Mouse (Mus musculus) heart, embryonic 13.5 days (tissue): ENCODE measurements around the gene Ugt1a7c. TPM values are rescaled to one million over a fixed set of nuclear protein-coding genes. Genes with fewer than 3 reads are reported as not detected.

Experiments
- ATAC-seq: fragments of 200-750 bp; cut with Nextera tagmentation; 2 replicates; pipeline ENCODE4 v1.8.0; 2017; ENCODE audit warnings: moderate TSS enrichment; ENCODE audit not compliant: insufficient number of reproducible peaks, low FRiP score, low TSS enrichment; ENCODE audit errors: extremely low read depth
- H3K27ac ChIP-seq: fragments of 300-500 bp; sonication (generic); replicated peaks from 2 replicates; pipeline ENCODE4 v1.5.1; 2015; ENCODE audit warnings: moderate library complexity, mild to moderate bottlenecking, inconsistent platforms
- H3K27me3 ChIP-seq: fragments of 300-500 bp; sonication (generic); replicated peaks from 2 replicates; pipeline ENCODE4 v1.6.1; 2015; ENCODE audit warnings: mild to moderate bottlenecking, inconsistent platforms
- H3K36me3 ChIP-seq: fragments of 300-500 bp; sonication (generic); 2 replicates; pipeline ENCODE4 v1.6.1; 2015; ENCODE audit warnings: mild to moderate bottlenecking, inconsistent platforms
- H3K4me1 ChIP-seq: fragments of 300-500 bp; sonication (generic); 2 replicates; pipeline ENCODE4 v1.6.1; 2015; ENCODE audit warnings: inconsistent platforms
- H3K4me2 ChIP-seq: fragments of 300-500 bp; sonication (generic); 2 replicates; pipeline ENCODE4 v1.6.1; 2015; ENCODE audit warnings: inconsistent platforms, mild to moderate bottlenecking, moderate library complexity
- H3K4me3 ChIP-seq: fragments of 300-500 bp; sonication (generic); 2 replicates; pipeline ENCODE4 v1.5.1; 2015; ENCODE audit warnings: moderate library complexity, mild to moderate bottlenecking, inconsistent platforms
- H3K9ac ChIP-seq: fragments of 300-500 bp; sonication (generic); 2 replicates; pipeline ENCODE4 v1.6.1; 2015; ENCODE audit warnings: inconsistent platforms, mild to moderate bottlenecking, moderate library complexity
- H3K9me3 ChIP-seq: fragments of 300-500 bp; sonication (generic); 2 replicates; pipeline ENCODE4 v1.6.1; 2016; ENCODE audit warnings: inconsistent platforms
- WGBS: fragments of 180-500 bp; shearing (Covaris S2); methylation state at CpG from one replicate; pipeline ENCODE4 v1.1.7; 2015; ENCODE audit warnings: mixed read lengths; 5-methylcytosine and 5-hydroxymethylcytosine counted together
- polyA plus RNA-seq: library from polyadenylated mRNA; unstranded; fragments of >200 nt; fragmentation: Nextera tagmentation; extraction: Ambion mirVana; gene quantifications from 2 replicates; pipeline ENCODE4 v1.2.1, GENCODE M21; 2015

Ugt1a7c gene
- polyA plus RNA-seq, 1 experiment from 2014 or later, result 1.7 TPM

DNA sequence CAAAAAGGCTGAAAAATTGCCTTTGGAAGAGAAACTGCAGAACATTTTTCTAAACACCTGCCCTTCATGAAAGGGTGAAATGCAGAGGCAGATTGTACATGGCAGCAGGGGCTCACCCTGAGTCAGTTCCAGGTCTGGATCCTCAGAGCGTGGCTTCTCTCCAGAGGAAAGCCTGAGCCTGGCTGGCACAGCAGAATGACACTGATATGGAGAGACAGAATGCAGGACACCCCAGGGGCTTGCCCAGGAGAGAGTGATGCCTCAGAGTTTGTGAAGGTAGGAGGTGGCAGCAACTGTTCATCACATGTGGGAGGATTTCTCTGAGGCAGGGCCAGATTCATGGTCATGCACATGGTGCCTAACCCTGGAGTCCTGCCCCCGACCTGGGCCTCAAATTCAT, 105.1 kb downstream of the Ugt1a7c start:
- no peaks in the 10 kb centered on the region for H3K9me3 ChIP-seq
- H3K4me2 ChIP-seq, result no peak overlapping the region
- H3K4me1 ChIP-seq, result peaks cover 2% of the 10 kb centered on the region
- H3K36me3 ChIP-seq, result no peaks in the 10 kb centered on the region
- H3K27me3 ChIP-seq, result peaks cover 3% of the 10 kb centered on the region; the same call in 1 of the 2 replicates
- H3K4me3 ChIP-seq, result no peak overlapping the region
- no peak for ATAC-seq
- H3K9ac ChIP-seq, result no peak overlapping the region
- H3K27ac ChIP-seq, result no peak overlapping the region
- WGBS, result 46% methylated on average over 2 of the region's 2 CpGs

DNA sequence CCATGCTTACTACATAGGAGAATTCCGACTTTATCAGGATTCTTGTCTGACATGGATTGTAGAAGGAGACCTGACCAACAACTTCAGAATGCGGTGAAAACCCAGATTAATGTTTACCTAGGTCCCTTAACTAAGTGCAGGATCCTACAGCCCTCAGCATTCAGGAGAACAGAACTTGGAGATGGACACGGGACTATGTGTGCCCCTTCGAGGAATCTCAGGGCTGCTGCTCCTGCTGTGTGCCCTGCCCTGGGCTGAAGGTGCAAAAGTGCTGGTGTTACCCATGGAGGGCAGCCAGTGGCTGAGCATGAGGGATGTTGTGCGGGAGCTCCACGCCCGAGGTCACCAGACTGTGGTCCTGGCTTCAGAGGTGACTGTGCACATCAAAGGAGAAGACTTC, 105.6 kb downstream of the Ugt1a7c start, which contains the start of gene Ugt1a2:
Gene Ugt1a2, plus strand, starts transcription at position 146 of the 400 bp plus-strand sequence.
- Histone ChIP-seq H3K36me3 (no peaks in the 10 kb centered on the region), H3K27ac (no peak within 1 kb of the TSS), H3K4me3 (no peak within 1 kb of the TSS), H3K27me3 (peaks cover 3% of the 10 kb centered on the region; the same call in 1 of the 2 replicates), H3K9ac (no peak within 1 kb of the TSS), H3K4me1 (peaks cover 5% of the 10 kb centered on the region), H3K4me2 (no peak within 1 kb of the TSS), H3K9me3 (no peaks in the 10 kb centered on the region)
- ATAC-seq, result no peak
- 74% methylated on average over 7 of the region's 7 CpGs for whole genome bisulfite sequencing

DNA sequence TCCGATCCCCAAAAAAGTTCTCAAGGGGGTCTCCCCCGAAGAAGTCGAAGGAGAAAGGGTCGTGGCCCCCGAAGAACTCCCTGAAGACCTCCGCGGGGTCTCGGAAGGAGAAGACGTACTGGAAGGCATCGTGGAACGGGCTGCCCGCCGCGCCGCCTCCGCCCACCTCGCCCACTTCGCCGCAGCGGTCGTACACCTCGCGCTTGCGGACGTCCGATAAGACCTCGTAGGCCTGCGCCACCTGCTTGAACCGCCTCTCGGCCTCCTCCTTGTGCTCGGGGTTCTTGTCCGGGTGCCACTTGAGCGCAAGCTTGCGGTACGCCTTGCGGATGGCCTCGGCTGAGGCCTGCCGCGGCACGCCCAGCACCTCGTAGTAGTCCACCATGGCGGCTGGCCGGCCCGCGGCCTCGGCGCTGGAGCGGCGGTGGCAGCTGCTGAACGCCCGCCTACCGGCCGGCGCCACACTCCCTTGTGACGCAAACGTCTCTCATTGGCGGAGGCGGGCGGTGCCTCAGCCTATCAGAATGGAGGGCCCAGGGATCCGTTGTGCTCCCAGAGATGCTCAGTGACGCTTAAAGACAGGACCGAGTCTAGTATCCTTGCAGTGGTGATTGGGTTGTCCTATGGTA, 110.5 kb downstream of the Ugt1a7c start, which contains the start of gene Dnajb3:
Gene Dnajb3, minus strand, starts transcription at position 489 of the 629 bp plus-strand sequence.
- peak within 1 kb of the TSS; percentile 20 for H3K27ac ChIP-seq
- peak within 1 kb of the TSS; percentile 91 for H3K4me2 ChIP-seq
- no peaks in the 10 kb centered on the region; the same call in 1 of the 2 replicates for H3K27me3 ChIP-seq
- peak; percentile 96 for ATAC-seq
- peak within 1 kb of the TSS; percentile 87 for H3K9ac ChIP-seq
- H3K4me3 ChIP-seq, result peak within 1 kb of the TSS; percentile 63
- no peaks in the 10 kb centered on the region for H3K9me3 ChIP-seq
- 3% methylated on average over 62 of the region's 62 CpGs for WGBS
- no peaks in the 10 kb centered on the region for H3K36me3 ChIP-seq
- H3K4me1 ChIP-seq, result peaks cover 11% of the 10 kb centered on the region

DNA sequence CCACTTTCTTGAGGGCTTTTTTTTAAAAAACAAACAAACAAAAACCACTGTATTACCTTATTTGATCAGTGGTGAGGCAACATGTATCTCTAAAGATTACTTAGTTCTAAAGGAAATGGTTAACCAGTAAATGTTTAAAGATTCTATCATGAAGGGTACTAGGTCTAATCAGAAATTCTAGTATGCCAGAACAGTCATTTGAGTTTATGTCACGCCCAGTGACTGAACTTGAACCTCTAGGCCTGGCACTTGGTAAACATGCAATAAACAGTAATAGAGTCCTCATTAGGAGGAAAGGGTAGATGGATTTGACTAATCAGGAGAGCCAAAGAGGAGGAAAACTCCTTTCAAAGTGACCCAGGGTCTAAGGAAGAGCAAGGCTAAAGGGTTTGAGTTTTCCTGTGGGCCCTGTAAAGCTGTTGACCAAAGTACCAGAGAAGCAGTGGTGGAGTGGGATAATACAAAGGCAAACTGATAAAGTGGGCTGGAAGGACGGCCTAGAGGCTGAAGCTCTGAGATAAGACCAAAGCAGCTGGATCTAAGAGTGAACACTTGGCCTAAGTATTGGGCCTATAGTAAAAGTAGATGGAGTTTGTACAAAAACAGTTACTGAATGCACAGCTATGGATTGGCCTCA, 112.1 kb downstream of the Ugt1a7c start:
- Histone ChIP-seq H3K36me3 (no peaks in the 10 kb centered on the region), H3K27me3 (no peaks in the 10 kb centered on the region; the same call in 1 of the 2 replicates), H3K4me1 (peaks cover 11% of the 10 kb centered on the region), H3K9me3 (peaks cover 8% of the 10 kb centered on the region), H3K4me2 (no peak overlapping the region), H3K4me3 (no peak overlapping the region), H3K27ac (no peak overlapping the region; the same call in 1 of the 2 replicates), H3K9ac (no peak overlapping the region)
- no peak for ATAC-seq
- WGBS, result 52% methylated on average over 2 of the region's 2 CpGs

DNA sequence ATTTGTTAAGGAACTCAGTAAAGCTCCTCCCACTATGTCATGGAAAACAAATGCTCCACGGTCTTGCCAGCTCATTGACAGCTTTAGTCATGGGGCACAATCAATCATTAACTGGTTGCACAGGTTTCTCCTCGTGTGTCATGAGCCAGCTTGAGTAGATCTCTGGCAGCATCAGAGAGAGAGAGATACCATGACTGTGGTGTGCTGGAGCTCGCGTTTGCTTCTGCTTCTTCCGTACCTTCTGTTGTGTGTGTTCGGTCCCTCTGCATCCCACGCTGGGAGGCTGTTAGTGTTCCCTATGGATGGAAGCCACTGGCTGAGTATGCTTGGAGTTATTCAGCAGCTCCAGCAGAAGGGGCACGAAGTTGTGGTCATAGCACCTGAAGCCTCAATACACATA, 117.0 kb downstream of the Ugt1a7c start, which contains the start of gene Ugt1a1:
Gene Ugt1a1, plus strand, starts transcription at position 148 of the 400 bp plus-strand sequence.
- no peak for ATAC-seq
- H3K36me3 ChIP-seq, result no peaks in the 10 kb centered on the region
- no peak within 1 kb of the TSS for H3K27ac ChIP-seq
- no peak within 1 kb of the TSS for H3K9ac ChIP-seq
- H3K4me1 ChIP-seq, result no peaks in the 10 kb centered on the region
- 59% methylated on average over 8 of the region's 8 CpGs for WGBS
- no peak within 1 kb of the TSS for H3K4me3 ChIP-seq
- no peaks in the 10 kb centered on the region for H3K27me3 ChIP-seq
- H3K9me3 ChIP-seq, result peaks cover 48% of the 10 kb centered on the region
- H3K4me2 ChIP-seq, result no peak within 1 kb of the TSS

DNA sequence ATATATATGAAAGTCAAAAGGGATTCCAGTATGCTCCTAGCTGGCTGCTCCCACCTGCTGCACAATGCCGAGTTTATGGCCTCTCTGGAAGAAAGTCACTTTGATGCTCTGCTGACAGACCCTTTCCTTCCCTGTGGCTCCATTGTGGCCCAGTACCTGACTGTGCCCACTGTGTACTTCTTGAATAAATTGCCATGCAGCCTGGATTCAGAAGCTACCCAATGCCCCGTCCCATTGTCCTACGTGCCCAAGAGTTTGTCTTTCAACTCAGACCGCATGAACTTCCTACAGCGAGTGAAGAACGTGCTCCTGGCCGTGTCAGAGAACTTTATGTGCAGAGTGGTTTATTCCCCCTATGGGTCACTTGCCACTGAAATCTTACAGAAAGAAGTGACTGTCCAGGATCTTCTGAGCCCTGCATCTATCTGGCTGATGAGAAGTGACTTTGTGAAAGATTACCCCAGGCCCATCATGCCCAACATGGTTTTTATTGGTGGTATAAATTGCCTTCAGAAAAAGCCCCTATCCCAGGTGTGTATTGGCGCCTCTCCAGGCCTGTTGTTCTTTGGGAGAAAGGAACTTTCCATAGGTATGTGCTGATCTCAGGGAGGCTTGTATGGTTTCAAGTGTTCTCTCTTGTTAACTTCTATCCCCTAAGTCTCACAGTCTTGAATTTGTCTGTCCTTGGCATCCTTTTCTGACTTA, 117.6 kb downstream of the Ugt1a7c start:
- Histone ChIP-seq H3K27me3 (no peaks in the 10 kb centered on the region), H3K4me3 (no peak overlapping the region), H3K36me3 (no peaks in the 10 kb centered on the region), H3K9ac (no peak overlapping the region), H3K4me1 (no peaks in the 10 kb centered on the region), H3K27ac (no peak overlapping the region), H3K4me2 (no peak overlapping the region), H3K9me3 (peaks cover 48% of the 10 kb centered on the region)
- WGBS, result 52% methylated on average over 8 of the region's 8 CpGs
- peak; percentile 23; the same call in 1 of the 2 replicates for ATAC-seq

DNA sequence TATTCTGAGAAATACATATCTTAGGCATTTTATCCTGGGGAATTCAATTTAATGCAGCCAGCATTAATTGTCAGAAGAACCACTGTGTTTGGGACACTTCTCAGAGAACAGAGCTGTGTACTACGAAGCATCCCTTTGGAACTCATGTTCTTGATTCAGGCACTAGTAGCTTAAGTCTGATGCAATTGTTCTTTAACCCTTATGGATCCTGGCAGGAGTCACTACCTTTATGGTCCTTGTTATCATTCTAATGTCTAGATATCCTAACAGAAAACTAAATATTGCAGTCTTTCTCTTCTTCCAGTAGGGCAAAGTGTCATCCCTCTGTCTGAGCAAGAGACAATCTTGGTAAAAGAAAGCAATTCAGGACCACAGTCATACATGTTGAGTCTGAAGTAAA, 118.2 kb downstream of the Ugt1a7c start:
- Histone ChIP-seq H3K9me3 (peaks cover 48% of the 10 kb centered on the region), H3K4me2 (no peak overlapping the region), H3K9ac (no peak overlapping the region), H3K27ac (no peak overlapping the region), H3K27me3 (no peaks in the 10 kb centered on the region), H3K4me3 (no peak overlapping the region), H3K36me3 (no peaks in the 10 kb centered on the region), H3K4me1 (no peaks in the 10 kb centered on the region)
- WGBS, result 66% methylated on average over 1 of the region's 1 CpGs
- ATAC-seq, result no peak

DNA sequence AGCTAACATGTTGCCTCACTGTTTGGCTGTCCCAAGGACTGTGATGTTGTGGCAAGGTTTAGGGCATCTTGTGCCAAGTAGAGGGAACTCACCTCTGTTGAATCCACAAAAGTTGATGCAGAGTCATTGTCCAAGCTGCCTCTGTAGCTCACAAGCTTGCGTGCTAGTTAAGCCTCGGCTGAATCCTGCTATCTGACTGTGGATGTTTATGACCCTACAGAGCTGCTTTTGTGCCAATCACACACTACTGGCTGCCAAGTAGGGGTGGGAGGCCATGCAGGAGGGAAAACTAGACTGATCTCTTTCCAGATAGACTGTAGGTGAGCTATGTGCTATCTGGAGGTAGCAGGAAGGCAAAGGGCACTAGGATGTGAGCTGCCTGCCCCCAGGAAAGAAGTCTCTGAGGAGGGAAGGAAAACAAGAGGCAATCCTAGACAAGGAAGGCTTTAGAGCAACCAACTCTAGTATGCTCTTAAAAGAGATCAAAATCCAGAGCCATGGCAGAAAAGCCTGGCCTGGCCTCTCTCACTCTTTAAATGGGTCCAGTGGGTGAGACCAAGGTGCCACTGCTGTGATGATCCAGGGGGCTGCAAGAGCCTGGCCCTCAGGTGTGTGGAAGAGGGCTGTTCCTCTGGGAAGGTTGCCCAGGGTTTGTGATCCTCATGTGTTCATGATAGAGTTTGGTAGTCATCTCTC, 119.1 kb downstream of the Ugt1a7c start:
- ATAC-seq, result no peak

DNA sequence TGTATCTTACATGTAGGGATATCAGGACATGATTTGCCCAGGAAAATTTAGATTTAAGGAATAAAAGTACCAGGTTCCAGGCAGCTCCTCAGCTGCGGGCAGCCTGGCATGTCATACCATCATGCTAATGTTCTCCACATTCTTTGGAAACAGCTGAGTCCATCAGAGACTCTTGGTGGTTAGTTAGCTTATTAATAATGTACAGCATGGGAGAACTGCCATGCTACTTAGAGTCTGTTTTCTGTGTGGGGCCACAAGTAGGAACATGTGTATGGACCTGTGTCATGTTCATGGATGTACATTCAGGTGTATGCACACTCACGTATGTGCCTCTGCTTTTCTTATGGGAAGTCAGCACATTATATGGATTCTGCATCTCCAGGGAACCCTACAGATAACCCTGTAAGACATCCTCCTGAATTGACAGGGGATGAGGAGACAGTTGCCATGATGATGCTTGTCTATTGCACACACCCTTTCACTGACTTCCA, 119.6 kb downstream of the Ugt1a7c start:
- no peak for ATAC-seq
- Histone ChIP-seq H3K27ac (no peak overlapping the region), H3K27me3 (no peaks in the 10 kb centered on the region), H3K9ac (no peak overlapping the region), H3K36me3 (no peaks in the 10 kb centered on the region), H3K9me3 (peaks cover 48% of the 10 kb centered on the region), H3K4me1 (no peaks in the 10 kb centered on the region), H3K4me3 (no peak overlapping the region), H3K4me2 (no peak overlapping the region)
- 62% methylated on average over 2 of the region's 2 CpGs for WGBS

More for the DNA sequence above, 119.1 kb downstream of the Ugt1a7c start:
- Histone ChIP-seq H3K9ac (no peak overlapping the region), H3K27ac (no peak overlapping the region), H3K27me3 (no peaks in the 10 kb centered on the region), H3K9me3 (peaks cover 48% of the 10 kb centered on the region), H3K4me3 (no peak overlapping the region), H3K4me2 (no peak overlapping the region), H3K36me3 (no peaks in the 10 kb centered on the region), H3K4me1 (no peaks in the 10 kb centered on the region)
- 66% methylated on average over 2 of the region's 2 CpGs for WGBS

DNA sequence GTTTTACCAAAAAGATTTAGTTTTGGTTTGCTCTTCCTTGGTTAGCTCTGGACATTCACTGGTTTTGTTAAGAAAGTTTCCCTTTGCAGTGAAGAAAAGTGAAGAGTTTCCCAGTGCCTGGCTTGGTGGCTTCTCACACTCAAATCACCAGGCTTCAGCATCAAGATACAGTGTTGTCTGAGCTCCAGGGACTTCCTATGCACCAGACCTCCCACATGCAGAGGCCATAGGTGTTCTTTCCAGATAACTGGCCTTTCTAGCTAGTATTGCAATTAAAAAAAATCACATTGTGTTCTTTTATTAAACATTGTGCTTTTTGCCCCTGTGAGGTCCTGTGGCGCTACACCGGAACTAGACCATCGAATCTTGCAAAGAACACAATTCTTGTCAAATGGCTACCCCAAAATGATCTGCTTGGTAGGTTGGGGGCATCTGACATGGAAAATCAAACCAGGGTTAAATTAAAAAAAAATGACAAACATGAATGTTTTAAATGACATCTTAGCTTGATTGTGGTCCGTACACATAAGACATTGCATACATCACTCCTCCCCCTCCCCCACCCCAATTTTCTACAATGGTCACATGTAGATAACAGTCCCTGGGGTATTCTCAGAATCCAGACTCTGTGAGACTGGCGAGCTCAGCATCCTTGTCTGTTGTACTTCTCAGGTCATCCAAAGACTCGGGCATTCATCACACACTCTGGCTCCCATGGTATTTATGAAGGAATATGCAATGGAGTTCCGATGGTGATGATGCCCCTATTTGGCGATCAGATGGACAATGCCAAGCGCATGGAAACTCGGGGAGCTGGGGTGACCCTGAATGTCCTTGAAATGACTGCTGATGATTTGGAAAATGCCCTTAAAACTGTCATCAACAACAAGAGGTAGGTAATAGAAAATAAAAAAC, 120.9 kb downstream of the Ugt1a7c start:
- Histone ChIP-seq H3K9me3 (peaks cover 48% of the 10 kb centered on the region), H3K36me3 (no peaks in the 10 kb centered on the region), H3K4me1 (no peaks in the 10 kb centered on the region), H3K4me3 (no peak overlapping the region), H3K9ac (no peak overlapping the region), H3K27ac (no peak overlapping the region), H3K4me2 (no peak overlapping the region), H3K27me3 (no peaks in the 10 kb centered on the region)
- no peak for ATAC-seq
- WGBS, result 62% methylated on average over 10 of the region's 10 CpGs
